Mouse (Mus musculus) layer of hippocampus, postnatal 36 days (tissue): ENCODE data around the gene Mepce. TPM values are rescaled to one million over a fixed set of nuclear protein-coding genes. Genes with fewer than 3 reads are reported as not detected.
A peak's percentile ranks its signal among the peaks of the same experiment; 100 is the strongest.

Source experiments
- DNase-seq, 2 experiments: peaks; one replicate each; pipeline ENCODE4 v3.0.0; 2022
- total RNA-seq, 2 experiments: library from RNA; stranded (reverse); gene quantifications; 2 replicates each; pipeline ENCODE4 v1.2.3; 2021

The Mepce gene
- total RNA-seq, 2 experiments from 2014 or later = 40.8 to 44.5 TPM

DNA sequence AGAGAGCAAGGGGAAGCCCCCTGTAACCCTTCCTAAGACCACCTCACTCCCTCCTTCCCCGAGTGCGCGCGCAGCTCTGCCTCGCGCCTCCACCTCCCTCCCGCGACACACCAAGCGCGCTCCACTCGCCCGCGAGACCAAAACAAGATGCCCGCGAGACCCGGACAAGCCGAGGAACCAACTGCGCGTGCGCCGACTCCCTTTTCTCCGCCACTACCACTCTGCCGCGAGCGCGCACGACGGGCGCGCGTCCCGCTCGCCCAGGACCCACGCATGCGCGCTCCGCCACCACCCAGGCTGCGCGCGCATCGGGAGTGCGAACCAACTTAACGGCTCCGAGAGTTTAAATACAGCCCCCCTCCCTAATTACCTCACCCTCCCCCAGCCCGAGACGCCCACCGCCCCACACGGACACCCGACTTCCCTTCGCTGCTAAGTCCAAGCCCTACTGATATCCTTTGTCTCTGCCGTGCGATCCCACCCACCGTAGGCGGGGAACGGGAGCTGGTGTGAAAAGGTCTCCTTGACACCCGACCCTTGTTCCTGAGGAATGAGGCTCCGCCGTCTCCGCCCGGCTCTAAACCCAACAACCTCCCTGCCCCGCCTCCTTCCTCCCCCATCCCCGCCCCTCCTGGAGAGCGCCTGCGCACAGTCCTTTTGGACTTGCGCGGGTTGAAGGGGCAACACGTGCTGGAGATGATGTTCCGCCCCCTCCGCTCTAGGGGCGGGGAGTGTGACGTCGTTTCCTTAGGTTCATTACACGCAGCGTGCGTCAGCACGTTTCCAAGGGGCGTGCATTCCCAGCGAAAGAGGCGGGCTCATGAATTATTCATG lies 1.1 kb downstream of the Mepce start:
- peak; percentile 98 to 99 for DNase-seq

GRCm38 (mm10) chr5:137785164-137786031 lies 2.1 kb downstream of the Mepce start:
- no peak for DNase-seq

DNA sequence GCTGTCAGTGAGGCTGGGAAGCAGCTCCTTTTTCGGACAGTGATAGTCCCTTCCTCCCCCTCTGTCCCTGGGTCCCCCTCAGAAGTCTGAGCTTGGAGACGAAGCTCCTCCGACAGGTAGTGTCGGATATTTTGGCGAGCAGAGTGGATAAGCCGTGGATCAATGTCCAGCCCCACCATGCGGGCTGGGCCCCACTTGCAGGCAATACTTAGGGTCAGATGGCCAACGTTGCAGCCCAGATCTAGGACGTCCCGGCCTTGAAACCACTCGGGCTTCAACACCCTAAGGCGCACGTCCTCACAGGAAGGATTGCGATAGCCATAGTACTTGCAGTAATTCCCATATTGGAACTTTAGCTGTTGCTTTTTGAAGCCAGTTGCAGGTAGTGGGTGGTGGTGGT lies 2.9 kb downstream of the Mepce start:
- DNase-seq = no peak

- no peak for DNase-seq
Measured at GRCm38 (mm10) chr5:137783901-137784540, 3.4 kb downstream of the Mepce start.

DNA sequence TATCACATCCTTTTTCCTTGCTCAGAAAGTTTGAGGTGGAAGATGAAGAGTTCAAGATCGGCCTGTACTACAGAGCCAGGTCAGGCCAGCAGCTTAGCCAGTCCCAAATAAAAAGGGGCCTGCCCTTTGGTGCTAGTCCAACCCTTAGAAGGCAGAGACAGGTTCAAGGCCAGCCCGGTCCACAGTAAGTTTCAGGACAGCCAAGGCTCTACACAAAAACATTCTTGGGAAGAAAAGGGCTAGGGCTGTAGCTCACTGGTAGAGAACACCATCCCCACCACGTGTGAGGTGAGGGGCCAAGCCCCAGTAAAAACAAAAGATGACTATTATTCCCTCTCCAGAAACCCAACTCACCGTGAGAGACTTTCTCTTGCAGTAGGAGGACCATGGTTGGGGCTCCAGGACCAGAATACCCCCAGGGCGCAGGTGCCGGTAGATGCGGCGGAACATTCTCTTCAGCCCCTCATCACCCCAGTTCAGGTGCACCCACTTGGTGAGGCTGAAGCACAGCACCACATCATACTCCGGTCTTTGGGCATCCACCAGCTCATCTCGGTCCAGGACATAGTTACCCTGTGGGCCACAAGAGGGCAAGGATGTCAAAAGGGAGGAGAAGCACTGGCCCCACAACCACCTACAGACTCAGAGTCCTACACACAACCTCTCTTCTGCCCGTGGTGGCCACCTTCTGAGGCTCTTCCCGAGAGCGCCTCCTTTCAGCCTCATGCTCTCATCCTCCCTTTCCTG lies 4.5 kb downstream of the Mepce start:
- no peak for DNase-seq

DNA sequence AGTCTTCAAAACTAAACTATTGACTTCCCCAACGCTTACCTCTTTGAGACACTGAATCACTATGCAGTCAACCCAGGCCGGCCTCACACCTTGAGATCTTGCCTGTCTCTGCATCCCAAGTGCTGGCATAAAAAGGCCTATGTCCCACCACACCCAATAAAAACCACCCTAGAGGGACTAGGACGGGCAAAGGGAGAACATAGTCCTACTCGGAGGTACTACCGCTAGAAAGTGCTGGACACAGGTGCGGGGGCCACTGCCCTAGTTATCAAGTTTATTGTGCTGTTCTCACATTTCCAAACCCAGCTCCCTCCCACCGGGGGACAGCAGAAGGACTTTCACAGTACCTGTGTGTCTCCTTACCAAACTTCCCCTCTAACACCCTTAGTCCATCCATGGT lies 5.8 kb downstream of the Mepce start:
- DNase-seq = no peak

DNA sequence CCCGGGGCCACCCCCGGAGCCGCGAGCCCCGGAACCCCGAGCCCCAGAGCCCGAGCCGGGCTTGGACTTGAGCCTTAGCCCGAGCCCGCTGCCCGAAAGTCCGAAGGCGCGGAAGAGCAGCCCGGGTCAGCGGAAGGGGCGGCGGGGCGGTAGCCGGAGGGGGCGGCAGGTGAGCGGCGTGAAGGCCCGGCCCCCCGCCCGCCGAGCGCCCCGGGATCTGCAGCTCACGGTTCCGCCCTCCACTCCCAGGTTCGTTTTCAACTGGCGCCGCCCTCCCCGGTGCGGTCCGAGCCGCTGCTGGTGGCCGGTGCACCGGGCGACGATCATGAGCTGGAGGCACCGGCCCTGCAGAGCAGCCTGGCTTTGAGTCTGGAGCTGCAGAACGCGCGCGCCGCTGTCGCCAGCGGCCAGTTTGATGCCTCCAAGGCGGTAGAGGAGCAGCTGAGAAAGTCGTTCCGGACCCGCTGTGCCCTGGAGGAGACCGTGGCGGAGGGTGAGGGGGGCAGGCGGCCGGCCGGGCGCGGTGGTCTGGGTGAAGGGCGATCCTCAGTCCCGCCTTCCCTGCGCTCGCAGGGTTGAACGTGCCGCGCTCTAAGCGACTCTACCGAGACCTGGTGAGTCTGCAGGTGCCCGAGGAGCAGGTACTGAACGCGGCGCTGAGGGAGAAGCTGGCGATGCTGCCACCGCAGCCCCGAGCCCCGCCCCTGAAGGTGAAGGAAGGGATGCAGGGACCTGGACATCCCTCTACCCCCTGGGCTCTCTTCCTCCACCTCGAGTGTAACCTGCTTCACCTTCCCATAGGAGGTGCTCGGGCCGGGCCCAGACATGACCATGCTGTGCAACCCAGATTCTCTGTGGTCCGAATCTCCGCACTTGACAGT lies 8.2 kb downstream of the Mepce start:
- no peak for DNase-seq

GRCm38 (mm10) chr5:137778635-137779034 lies 8.8 kb downstream of the Mepce start, which contains the start of gene Ppp1r35:
Gene Ppp1r35, plus strand, starts transcription at chr5:137778849.
- DNase-seq = peak; percentile 96 to 97

- DNase-seq = no peak
Measured at GRCm38 (mm10) chr5:137777267-137777845, 10.1 kb downstream of the Mepce start.

GRCm38 (mm10) chr5:137776408-137776918 lies 11.0 kb downstream of the Mepce start:
- DNase-seq = no peak

DNA sequence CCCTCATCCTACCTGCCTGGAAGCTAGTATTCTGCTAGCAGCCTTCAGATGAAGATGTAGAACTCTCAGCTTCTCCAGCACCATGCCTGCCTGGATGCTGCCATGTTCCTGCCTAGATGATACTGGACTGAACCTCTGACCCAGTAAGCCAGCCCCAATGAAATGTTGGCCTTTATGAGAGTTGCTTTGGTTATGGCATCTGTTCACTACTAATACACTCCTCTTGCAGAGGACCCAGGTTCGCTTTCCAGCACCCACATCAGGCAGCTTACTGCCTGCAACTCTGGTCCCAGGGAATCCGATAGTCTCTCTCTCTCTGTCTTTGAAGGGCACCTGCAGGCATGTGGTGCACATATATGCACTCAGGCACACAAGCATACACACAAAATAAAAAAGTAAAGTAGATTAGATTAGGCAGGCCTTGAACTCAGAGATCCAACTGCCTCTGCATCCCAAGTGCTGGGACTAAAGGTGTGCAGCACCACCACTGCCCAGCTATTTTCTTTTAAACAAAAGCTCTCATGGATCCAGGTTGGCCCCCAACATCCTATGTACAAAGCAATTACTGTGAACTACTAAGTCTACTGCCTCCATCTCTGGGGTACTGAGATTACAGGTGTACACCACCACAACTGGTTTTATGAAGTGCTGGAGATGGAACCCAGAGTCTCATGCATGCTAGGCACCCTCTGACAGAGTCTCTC lies 11.7 kb downstream of the Mepce start:
- no peak for DNase-seq

DNA sequence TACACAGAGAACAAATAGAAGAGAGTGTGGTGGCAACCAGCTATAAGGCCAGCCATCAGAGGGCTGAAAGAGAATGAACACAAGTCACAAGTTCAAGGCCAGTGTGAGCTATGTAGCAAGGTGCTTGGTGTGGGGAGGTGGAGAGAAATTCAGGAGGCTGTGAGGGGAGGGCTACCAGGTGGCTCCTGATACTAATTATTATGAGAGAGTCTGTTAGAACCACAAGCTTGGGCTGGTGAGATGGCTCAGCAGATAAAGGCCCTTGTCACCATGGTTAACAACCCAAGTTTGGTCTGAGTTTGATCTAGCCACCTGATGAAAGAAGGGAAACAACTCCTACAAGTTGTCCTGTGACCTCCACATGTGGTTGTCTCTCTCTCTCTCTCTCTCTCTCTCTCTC lies 14.7 kb downstream of the Mepce start:
- DNase-seq = no peak

- no peak for DNase-seq
Measured at GRCm38 (mm10) chr5:137770709-137771108, 16.7 kb downstream of the Mepce start.

- DNase-seq = no peak
Measured at GRCm38 (mm10) chr5:137768475-137768874, 19.0 kb downstream of the Mepce start.

DNA sequence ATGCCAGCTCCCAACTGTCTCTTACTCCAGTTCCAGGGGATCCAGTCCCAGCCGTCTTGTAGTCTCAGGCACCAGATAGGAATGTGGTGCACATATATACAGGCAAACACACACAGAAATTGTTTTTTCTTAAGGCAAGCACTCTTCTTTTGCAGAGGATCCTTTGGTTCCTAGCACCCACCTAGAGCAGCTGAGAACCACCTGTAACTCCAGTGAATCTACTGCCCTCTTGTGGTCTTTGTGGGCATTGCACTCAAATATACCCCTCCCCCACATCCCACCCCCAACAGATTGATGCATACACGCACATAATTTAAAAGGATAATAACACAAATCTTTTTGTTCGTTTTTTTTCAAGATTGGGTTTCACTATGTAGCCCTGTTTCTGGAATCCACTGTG lies 21.2 kb downstream of the Mepce start:
- DNase-seq = no peak

- no peak for DNase-seq
Measured at GRCm38 (mm10) chr5:137764609-137765340, 22.7 kb downstream of the Mepce start.

DNA sequence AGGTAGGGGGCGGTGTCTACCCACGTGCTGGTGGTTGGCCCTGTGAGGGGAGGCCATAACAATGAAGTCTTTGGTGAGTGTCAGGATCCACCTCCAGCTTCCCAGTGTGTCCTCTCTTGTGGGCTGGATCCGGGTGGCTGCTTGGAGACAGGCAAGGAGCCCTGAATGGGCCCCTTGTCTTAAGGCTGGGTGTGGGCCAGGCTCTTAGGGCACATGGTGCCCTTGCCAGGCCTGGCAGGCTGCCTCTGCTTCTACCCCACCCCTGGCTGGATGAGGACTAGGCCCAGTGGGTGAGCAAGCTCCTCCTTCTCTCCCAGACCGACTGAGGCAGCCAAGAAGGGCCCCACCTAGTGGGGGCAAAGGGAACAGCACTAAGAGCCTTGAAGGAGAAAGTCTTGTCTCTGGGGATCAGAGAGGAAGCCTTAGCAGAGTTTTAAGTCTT lies 27.5 kb downstream of the Mepce start:
- peak; percentile 84 to 90 for DNase-seq

DNA sequence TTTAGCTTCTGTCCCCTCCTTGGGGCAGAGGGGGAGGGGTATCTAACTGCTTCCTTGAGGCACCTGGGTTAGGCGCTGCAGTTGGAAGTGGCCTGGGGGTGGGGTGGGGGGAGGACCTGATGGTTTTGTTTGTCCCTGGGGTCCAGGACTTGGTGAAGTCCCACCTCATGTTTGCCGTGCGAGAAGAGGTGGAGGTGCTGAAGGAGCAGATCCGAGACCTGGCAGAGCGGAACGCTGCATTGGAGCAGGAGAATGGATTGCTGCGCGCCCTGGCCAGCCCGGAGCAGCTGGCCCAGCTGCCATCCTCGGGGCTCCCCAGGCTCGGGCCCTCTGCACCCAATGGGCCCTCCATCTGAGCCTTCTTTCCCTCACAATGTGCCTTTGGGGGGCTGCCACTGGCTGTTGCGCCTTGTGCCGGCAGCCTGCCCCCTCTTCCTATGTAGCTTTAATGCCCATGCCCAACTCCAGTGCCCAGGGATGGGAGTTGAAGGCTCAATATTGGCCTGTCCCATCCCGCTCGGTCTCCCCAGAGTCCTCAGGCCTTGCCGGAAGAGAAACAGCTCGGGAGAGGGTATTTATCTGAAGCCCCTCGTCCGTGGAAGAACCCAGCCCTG lies 28.4 kb downstream of the Mepce start:
- DNase-seq = no peak

GRCm38 (mm10) chr5:137757887-137758286 lies 29.6 kb downstream of the Mepce start:
- peak; percentile 84 to 87 for DNase-seq
